In genomic region chr1:51879333-51879770, GRCm38 (mm10) we compare ENCODE assay signal across 8 mouse cellular contexts. TPM values are rescaled to one million over a fixed set of nuclear protein-coding genes. Genes with fewer than 3 reads are reported as not detected.
A peak's percentile ranks its signal among the peaks of the same experiment; 100 is the strongest.
DNase-seq lines count a peak whose midpoint lies in the region; ATAC-seq and TF ChIP-seq lines count a peak whose summit lies in the region.

No protein-coding gene starts in this region.

- peak; percentile 19 for DNase-seq in adrenal gland, postnatal 14 days
- no peak for DNase-seq in adrenal gland, postnatal 25 days
- DNase-seq in hindbrain, postnatal 0 days (ENCODE audit: low spot score): peak; percentile 15
- DNase-seq in lung, postnatal 10 days: peak; percentile 64
- DNase-seq in thymus, adult 18-20 months: no peak
- DNase-seq in layer of hippocampus, adult 9-11 months: no peak
- DNase-seq in adrenal gland, adult 18-20 months (ENCODE audit: low spot score in 2 of 2): no peak

- TF ChIP-seq CTCF in hindbrain, postnatal 0 days (IDR thresholded peaks at IDR 0.05; ENCODE audit: low read depth): no peak

- WGBS in hindbrain, postnatal 0 days: 11% methylated on average over 9 of the region's 9 CpGs

- H3K9ac ChIP-seq in hindbrain, postnatal 0 days (replicated peaks; ENCODE audit: low read length): no peak overlapping the region

- no peaks in the 10 kb centered on the region for H3K9me3 ChIP-seq in hindbrain, postnatal 0 days (ENCODE audit: low read length)

- H3K27ac ChIP-seq in hindbrain, postnatal 0 days: peak overlapping the region; percentile 36; the same call in 1 of the 2 replicates

- ATAC-seq in granulocyte monocyte progenitor cell, adult 5-6 weeks (replicated peaks; ENCODE audit: poor library complexity, severe bottlenecking): peak; percentile 25
- ATAC-seq in hindbrain, postnatal 0 days: no peak

- no peak overlapping the region for H3K4me3 ChIP-seq in hindbrain, postnatal 0 days (ENCODE audit: low read length)

- no peaks in the 10 kb centered on the region for H3K27me3 ChIP-seq in hindbrain, postnatal 0 days (ENCODE audit: insufficient read depth, low read length)

- no peaks in the 10 kb centered on the region for H3K36me3 ChIP-seq in hindbrain, postnatal 0 days (ENCODE audit: insufficient read depth, low read length)

- peaks cover 13% of the 10 kb centered on the region for H3K4me1 ChIP-seq in hindbrain, postnatal 0 days (ENCODE audit: insufficient read depth, low read length)

- H3K4me2 ChIP-seq in hindbrain, postnatal 0 days (ENCODE audit: low read depth, low read length): 0 out of 2 replicates have a peak overlapping the region, but pooled peaks have one; percentile 8

RNA-seq across cellular contexts. Expression of gene Myo1b, which starts 36.5 kb away (rescaled TPM):
- 88.4 and 101 TPM in 2 replicates for total RNA-seq in adrenal gland, postnatal 14 days (2021)
- 61.8 and 69.3 TPM in 2 replicates for total RNA-seq in adrenal gland, postnatal 25 days (2021)
- total RNA-seq in granulocyte monocyte progenitor cell, adult 5-6 weeks (2014; fragmentation: Nextera tagmentation): 2.6 and 4.4 TPM in 2 replicates
- 5.5 and 13.1 TPM in 2 replicates for total RNA-seq in granulocyte monocyte progenitor cell, adult 5-6 weeks (2017)
- 20.3 and 27.9 TPM in 2 replicates for total RNA-seq in hindbrain, postnatal 0 days (2014; rRNA removed)
- 44.7 and 45.2 TPM in 2 replicates for polyA plus RNA-seq in hindbrain, postnatal 0 days (2015; fragmentation: Nextera tagmentation; extraction: Ambion mirVana)
- total RNA-seq in adrenal gland, adult 18-20 months (2021): 10 to 100 TPM; 44.2 to 44.5 TPM

Comparison
In these comparisons a context has a peak if more than half of its experiments do, and no peak if none do; other contexts are left out.
1. DNase-seq: peak in adrenal gland, postnatal 14 days (single experiment), hindbrain, postnatal 0 days (single experiment) and lung, postnatal 10 days (single experiment); none in adrenal gland, postnatal 25 days (single experiment), thymus, adult 18-20 months (0 of 2), layer of hippocampus, adult 9-11 months (single experiment) and adrenal gland, adult 18-20 months (0 of 2).